In genomic region chr19:53529705-53530562, GRCm38 (mm10) we compare ENCODE assay signal across 7 mouse cellular contexts. TPM values are rescaled to one million over a fixed set of nuclear protein-coding genes. Genes with fewer than 3 reads are reported as not detected.
DNase-seq lines count a peak whose midpoint lies in the region; ATAC-seq and TF ChIP-seq lines count a peak whose summit lies in the region.

No protein-coding gene starts in this region.

- H3K27ac ChIP-seq in ES-Bruce4 (ENCODE audit: insufficient read depth, low read length) = no peak overlapping the region
- H3K27ac ChIP-seq in forebrain, embryonic 12.5 days = no peak overlapping the region
- peak overlapping the region; percentile 66 for H3K27ac ChIP-seq in intestine, embryonic 16.5 days (ENCODE audit: low read length)
- H3K27ac ChIP-seq in lung, embryonic 15.5 days = no peak overlapping the region
- H3K27ac ChIP-seq in olfactory bulb, adult 2 months (ENCODE audit: insufficient read depth, low read depth, low read length) = peak overlapping the region; percentile 58

- DNase-seq in adrenal gland, adult 8-10 months = peak; percentile 43
- DNase-seq in layer of hippocampus, adult 18-20 months (ENCODE audit: low spot score in 2 of 2) = no peak

- peak overlapping the region; percentile 61 for H3K4me3 ChIP-seq in ES-Bruce4 (ENCODE audit: low read depth, low read length)
- peak overlapping the region; percentile 63 for H3K4me3 ChIP-seq in forebrain, embryonic 12.5 days (replicated peaks)
- H3K4me3 ChIP-seq in intestine, embryonic 16.5 days (ENCODE audit: low read length) = peak overlapping the region; percentile 77
- peak overlapping the region; percentile 77 for H3K4me3 ChIP-seq in lung, embryonic 15.5 days
- H3K4me3 ChIP-seq in olfactory bulb, adult 2 months (ENCODE audit: insufficient read depth, low read depth, low read length) = peak overlapping the region; percentile 53

- WGBS in forebrain, embryonic 12.5 days = 2% methylated on average over 31 of the region's 31 CpGs
- 5% methylated on average over 31 of the region's 31 CpGs for WGBS in intestine, embryonic 16.5 days
- WGBS in lung, embryonic 15.5 days = 7% methylated on average over 31 of the region's 31 CpGs
- 12% methylated on average over 31 of the region's 31 CpGs for WGBS in olfactory bulb, adult 2 months

- no peaks in the 10 kb centered on the region for H3K9me3 ChIP-seq in ES-Bruce4 (replicated peaks; ENCODE audit: control insufficient read depth, insufficient read depth, low read length, poor library complexity, severe bottlenecking)
- H3K9me3 ChIP-seq in forebrain, embryonic 12.5 days = no peaks in the 10 kb centered on the region
- no peaks in the 10 kb centered on the region for H3K9me3 ChIP-seq in intestine, embryonic 16.5 days (ENCODE audit: control insufficient read depth, low read length)
- H3K9me3 ChIP-seq in lung, embryonic 15.5 days = no peaks in the 10 kb centered on the region

- peak overlapping the region; percentile 80 for H3K4me2 ChIP-seq in forebrain, embryonic 12.5 days
- peak overlapping the region; percentile 98 for H3K4me2 ChIP-seq in intestine, embryonic 16.5 days (ENCODE audit: low read depth, low read length)
- H3K4me2 ChIP-seq in lung, embryonic 15.5 days = peak overlapping the region; percentile 97

- H3K4me1 ChIP-seq in ES-Bruce4 (ENCODE audit: control insufficient read depth, insufficient read depth, low read length) = no peaks in the 10 kb centered on the region
- H3K4me1 ChIP-seq in forebrain, embryonic 12.5 days = peaks cover 27% of the 10 kb centered on the region
- H3K4me1 ChIP-seq in intestine, embryonic 16.5 days (ENCODE audit: control insufficient read depth, insufficient read depth, low read length) = peaks cover 29% of the 10 kb centered on the region
- H3K4me1 ChIP-seq in lung, embryonic 15.5 days = peaks cover 9% of the 10 kb centered on the region
- peaks cover 21% of the 10 kb centered on the region for H3K4me1 ChIP-seq in olfactory bulb, adult 2 months (ENCODE audit: control insufficient read depth, insufficient read depth, low read length)

- peaks cover 8% of the 10 kb centered on the region for H3K36me3 ChIP-seq in ES-Bruce4 (ENCODE audit: control insufficient read depth, insufficient read depth, low read length, poor library complexity, severe bottlenecking)
- no peaks in the 10 kb centered on the region for H3K36me3 ChIP-seq in forebrain, embryonic 12.5 days (replicated peaks)
- H3K36me3 ChIP-seq in intestine, embryonic 16.5 days (ENCODE audit: control insufficient read depth, insufficient read depth, low read length) = no peaks in the 10 kb centered on the region; the same call in 1 of the 2 replicates
- H3K36me3 ChIP-seq in lung, embryonic 15.5 days = no peaks in the 10 kb centered on the region

- no peak for ATAC-seq in forebrain, embryonic 12.5 days (ENCODE audit: low FRiP score)
- ATAC-seq in intestine, embryonic 16.5 days = peak; percentile 49
- ATAC-seq in lung, embryonic 15.5 days (ENCODE audit: borderline replicate concordance, extremely low read depth, low FRiP score, low TSS enrichment) = peak; percentile 24; the same call in 1 of the 2 replicates

- H3K27me3 ChIP-seq in ES-Bruce4 (ENCODE audit: control insufficient read depth, insufficient read depth, low read length, poor library complexity, severe bottlenecking) = no peaks in the 10 kb centered on the region
- H3K27me3 ChIP-seq in forebrain, embryonic 12.5 days = peaks cover 45% of the 10 kb centered on the region
- no peaks in the 10 kb centered on the region for H3K27me3 ChIP-seq in intestine, embryonic 16.5 days (replicated peaks; ENCODE audit: control insufficient read depth, insufficient read depth, low read length)
- peaks cover 12% of the 10 kb centered on the region; the same call in 1 of the 2 replicates for H3K27me3 ChIP-seq in lung, embryonic 15.5 days

- no peak for TF ChIP-seq CTCF in ES-Bruce4 (IDR thresholded peaks at IDR 0.05; ENCODE audit: low read depth, low read length)
- TF ChIP-seq CTCF in olfactory bulb, adult 2 months (IDR thresholded peaks at IDR 0.05; ENCODE audit: insufficient read depth, low read depth, low read length) = no peak

- TF ChIP-seq POLR2A in ES-Bruce4 (IDR thresholded peaks at IDR 0.05; ENCODE audit: insufficient read depth, low read length) = no peak
- TF ChIP-seq POLR2A in olfactory bulb, adult 2 months (IDR thresholded peaks at IDR 0.05; ENCODE audit: insufficient read depth, low read depth, low read length) = no peak

- TF ChIP-seq EP300 in ES-Bruce4 (IDR thresholded peaks at IDR 0.05; ENCODE audit: insufficient read depth, low read depth, low read length) = no peak

- H3K9ac ChIP-seq in ES-Bruce4 (ENCODE audit: low read depth, poor library complexity, severe bottlenecking) = peak overlapping the region; percentile 43
- H3K9ac ChIP-seq in forebrain, embryonic 12.5 days = peak overlapping the region; percentile 64
- H3K9ac ChIP-seq in intestine, embryonic 16.5 days (ENCODE audit: low read depth, low read length) = peak overlapping the region; percentile 91
- H3K9ac ChIP-seq in lung, embryonic 15.5 days = peak overlapping the region; percentile 63

RNA-seq across cellular contexts. Expression of gene Dusp5, which starts 1.0 kb away (rescaled TPM):
- polyA plus RNA-seq in ES-Bruce4 (2011; ENCODE audit: insufficient read depth, insufficient read length, low read depth, missing spikeins) = 15.1 and 15.2 TPM in 2 replicates
- 10 to 100 TPM in 1 of 4 experiments, 1 to 10 TPM in 3; 3.9 to 18.8 (median 5.7) TPM for total RNA-seq in adrenal gland, adult 8-10 months (2022)
- 2.8 and 3.0 TPM in 2 replicates for polyA plus RNA-seq in forebrain, embryonic 12.5 days (2016; fragmentation: Nextera tagmentation; extraction: Ambion mirVana)
- 7.9 and 11.0 TPM in 2 replicates for polyA plus RNA-seq in intestine, embryonic 16.5 days (2015; fragmentation: Nextera tagmentation; extraction: Ambion mirVana)
- polyA plus RNA-seq in lung, embryonic 15.5 days (2015; fragmentation: Nextera tagmentation; extraction: Ambion mirVana) = 6.7 and 7.8 TPM in 2 replicates
- polyA plus RNA-seq in olfactory bulb, adult 2 months (2012; ENCODE audit: insufficient read depth, insufficient read length, low replicate concordance, missing spikeins) = not detected in 2 replicates
- total RNA-seq in layer of hippocampus, adult 18-20 months (2021) = 10 to 100 TPM; 28.4 to 37.0 TPM

RNA-seq across cellular contexts. Expression of gene Nutf2-ps1, which starts 58.9 kb away (rescaled TPM):
- polyA plus RNA-seq in ES-Bruce4 (2011; ENCODE audit: insufficient read depth, insufficient read length, low read depth, missing spikeins) = 418 and 422 TPM in 2 replicates
- total RNA-seq in adrenal gland, adult 8-10 months (2022) = 10 to 100 TPM; 64.7 to 85.3 (median 72.1) TPM
- 419 and 449 TPM in 2 replicates for polyA plus RNA-seq in forebrain, embryonic 12.5 days (2016; fragmentation: Nextera tagmentation; extraction: Ambion mirVana)
- 299 and 330 TPM in 2 replicates for polyA plus RNA-seq in intestine, embryonic 16.5 days (2015; fragmentation: Nextera tagmentation; extraction: Ambion mirVana)
- 402 and 410 TPM in 2 replicates for polyA plus RNA-seq in lung, embryonic 15.5 days (2015; fragmentation: Nextera tagmentation; extraction: Ambion mirVana)
- not detected in 2 replicates for polyA plus RNA-seq in olfactory bulb, adult 2 months (2012; ENCODE audit: insufficient read depth, insufficient read length, low replicate concordance, missing spikeins)
- total RNA-seq in layer of hippocampus, adult 18-20 months (2021) = 10 to 100 TPM; 33.4 to 47.2 TPM

Comparison
In these comparisons a context has a peak if more than half of its experiments do, and no peak if none do; other contexts are left out.
1. H3K27ac ChIP-seq: peak in intestine, embryonic 16.5 days (single experiment) and olfactory bulb, adult 2 months (single experiment); none in ES-Bruce4 (single experiment), forebrain, embryonic 12.5 days (single experiment) and lung, embryonic 15.5 days (single experiment).
2. Peak in every context shown above with its lines, with median percentiles within 50 percentile points of each other: H3K4me3 ChIP-seq, H3K9ac ChIP-seq and H3K4me2 ChIP-seq.